Mouse (Mus musculus): Measurements from ENCODE around the gene Inpp4a. TPM values are rescaled to one million over a fixed set of nuclear protein-coding genes. Genes with fewer than 3 reads are reported as not detected.

The Inpp4a gene
- total RNA-seq, 2 experiments from 2014 or later: 214 to 217 TPM

DNA sequence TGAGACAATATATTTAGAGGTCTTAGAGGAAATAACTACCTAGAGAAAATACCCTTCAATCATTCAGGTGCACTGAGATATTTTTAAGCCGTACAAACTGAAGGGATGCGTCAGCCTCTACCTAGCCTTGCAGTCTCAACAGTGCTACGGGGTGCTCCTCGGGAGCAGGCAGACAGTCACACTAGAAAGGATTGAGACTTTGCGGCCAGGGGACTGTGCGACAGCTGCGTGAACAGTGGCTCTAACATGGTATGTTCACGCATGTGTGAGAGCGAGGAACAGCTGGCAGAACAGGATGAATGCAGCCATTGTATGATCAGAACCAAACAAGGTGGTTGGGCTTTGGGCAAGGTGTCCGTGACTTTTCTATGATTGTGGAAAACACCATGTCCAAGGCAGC lies 63.1 kb downstream of the Inpp4a start:
- intact Hi-C loops (cut with DNase I): no loop called here
- Histone ChIP-seq H3K4me3 (no peak overlapping the region), H3K27ac (no peak overlapping the region)
- no peak for DNase-seq (ENCODE audit: extremely low spot score in 1 of 2, low spot score in 2 of 2)
- TF ChIP-seq CTCF (IDR thresholded peaks at IDR 0.05): no peak

DNA sequence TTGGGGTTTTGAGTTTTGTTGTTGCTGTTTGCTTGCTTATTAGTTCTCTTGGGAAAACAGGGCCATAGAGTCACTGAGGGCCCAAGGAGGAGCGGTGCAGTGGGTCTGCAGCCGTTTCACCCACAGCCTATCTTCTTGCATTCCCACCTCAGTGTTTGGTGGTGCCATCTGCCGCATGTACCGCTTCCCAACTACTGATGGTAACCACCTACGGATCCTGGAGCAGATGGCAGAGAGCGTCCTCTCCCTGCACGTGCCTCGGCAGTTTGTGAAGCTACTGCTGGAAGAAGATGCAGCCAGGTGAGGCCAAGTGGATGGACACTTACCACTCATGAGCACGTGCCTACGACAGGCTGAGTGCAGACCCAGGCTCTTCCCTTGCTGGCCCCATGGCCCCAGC lies 68.5 kb downstream of the Inpp4a start:
- no peak for TF ChIP-seq CTCF (IDR thresholded peaks at IDR 0.05)
- H3K27ac ChIP-seq: peak overlapping the region; percentile 86
- intact Hi-C loops (cut with DNase I): loop anchor here (2.0 kb wide), 1 partner anchor 17 kb away; no protein-coding TSS in a partner anchor
- no peak overlapping the region for H3K4me3 ChIP-seq
- peak; percentile 49 to 73 for DNase-seq (ENCODE audit: extremely low spot score in 1 of 2, low spot score in 2 of 2)

DNA sequence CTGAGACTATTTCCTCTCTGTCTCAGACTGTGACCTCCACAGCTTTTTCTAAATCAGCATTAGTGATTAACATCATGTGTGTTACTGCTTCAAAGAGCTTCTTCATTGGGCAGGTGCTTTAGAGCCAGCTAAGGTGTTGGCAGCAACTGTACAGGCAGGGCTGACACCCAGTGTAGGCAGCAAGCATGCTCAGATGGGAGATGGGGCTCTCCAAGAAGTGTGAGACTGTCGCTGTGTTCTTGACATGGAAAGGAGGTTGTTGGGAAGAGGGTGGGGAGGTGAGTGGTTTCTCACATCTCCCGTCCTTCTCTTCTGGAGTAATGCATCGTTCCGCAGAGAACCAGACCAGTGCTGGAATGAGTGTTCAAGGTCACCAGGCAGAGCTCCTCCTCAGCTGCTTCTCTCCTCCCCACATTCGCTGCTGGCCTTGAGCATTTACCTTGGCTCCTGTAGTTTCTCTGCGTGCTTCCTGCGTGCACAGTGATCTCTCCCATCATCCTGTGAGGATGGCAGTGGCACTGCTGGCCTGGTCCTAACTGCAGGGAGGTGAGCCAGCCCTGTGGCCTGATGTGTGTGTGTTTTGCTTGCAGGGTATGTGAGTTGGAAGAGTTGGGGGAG lies 69.2 kb downstream of the Inpp4a start:
- intact Hi-C loops (cut with DNase I): loop anchor here (2.0 kb wide), 1 partner anchor 18 kb away; no protein-coding TSS in a partner anchor
- H3K27ac ChIP-seq: peak overlapping the region; percentile 86

GRCm38 (mm10) chr1:37376177-37376576 lies 76.5 kb downstream of the Inpp4a start:
- no peak for DNase-seq (ENCODE audit: extremely low spot score in 1 of 2, low spot score in 2 of 2)
- TF ChIP-seq CTCF (IDR thresholded peaks at IDR 0.05): no peak
- H3K27ac ChIP-seq: peak overlapping the region; percentile 55
- H3K4me3 ChIP-seq: no peak overlapping the region
- intact Hi-C loops (cut with DNase I): no loop called here

More for the DNA sequence above, 69.2 kb downstream of the Inpp4a start:
- no peak for DNase-seq (ENCODE audit: extremely low spot score in 1 of 2, low spot score in 2 of 2)
- no peak overlapping the region for H3K4me3 ChIP-seq
- no peak for TF ChIP-seq CTCF (IDR thresholded peaks at IDR 0.05)

GRCm38 (mm10) chr1:37376751-37377150 lies 77.1 kb downstream of the Inpp4a start:
- TF ChIP-seq CTCF (IDR thresholded peaks at IDR 0.05): no peak
- no peak overlapping the region for H3K27ac ChIP-seq
- no peak for DNase-seq (ENCODE audit: extremely low spot score in 1 of 2, low spot score in 2 of 2)
- intact Hi-C loops (cut with DNase I): no loop called here
- no peak overlapping the region for H3K4me3 ChIP-seq

- TF ChIP-seq CTCF (IDR thresholded peaks at IDR 0.05): no peak
- Histone ChIP-seq H3K4me3 (no peak overlapping the region), H3K27ac (0 out of 2 replicates have a peak overlapping the region, but pooled peaks have one; percentile 19)
- intact Hi-C loops (cut with DNase I): no loop called here
- no peak for DNase-seq (ENCODE audit: extremely low spot score in 1 of 2, low spot score in 2 of 2)
These were observed 78.4 kb downstream of the Inpp4a start for GRCm38 (mm10) chr1:37378095-37378494.

- Histone ChIP-seq H3K4me3 (no peak overlapping the region), H3K27ac (no peak overlapping the region)
- TF ChIP-seq CTCF (IDR thresholded peaks at IDR 0.05): no peak
- no peak for DNase-seq (ENCODE audit: extremely low spot score in 1 of 2, low spot score in 2 of 2)
- intact Hi-C loops (cut with DNase I): no loop called here
These were observed 79.9 kb downstream of the Inpp4a start for GRCm38 (mm10) chr1:37379536-37379935.

- no peak for TF ChIP-seq CTCF (IDR thresholded peaks at IDR 0.05)
- intact Hi-C loops (cut with DNase I): no loop called here
- Histone ChIP-seq H3K4me3 (no peak overlapping the region), H3K27ac (no peak overlapping the region)
- DNase-seq (ENCODE audit: extremely low spot score in 1 of 2, low spot score in 2 of 2): no peak
These were observed 81.2 kb downstream of the Inpp4a start for GRCm38 (mm10) chr1:37380913-37381312.

DNA sequence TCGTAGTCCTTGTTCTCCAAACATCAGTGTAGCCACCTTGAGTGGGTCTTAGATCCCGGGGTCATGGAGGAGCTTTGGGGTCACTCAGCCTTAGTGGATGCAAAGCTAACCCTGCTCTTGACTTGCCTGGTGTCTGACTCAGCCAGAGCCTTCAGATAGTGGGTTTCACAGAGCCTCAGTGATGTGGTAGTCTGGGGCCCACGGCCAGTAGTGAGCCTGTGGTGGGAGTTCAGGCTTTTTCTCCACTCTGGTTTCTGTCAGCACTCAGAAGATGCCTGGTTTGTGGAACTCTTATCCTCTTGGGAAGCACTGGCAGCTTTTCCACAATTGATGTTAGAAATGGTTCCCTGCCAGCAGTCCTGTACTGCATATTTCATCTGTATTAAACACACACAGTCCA lies 84.6 kb downstream of the Inpp4a start:
- DNase-seq (ENCODE audit: extremely low spot score in 1 of 2, low spot score in 2 of 2): no peak
- Histone ChIP-seq H3K27ac (no peak overlapping the region), H3K4me3 (no peak overlapping the region)
- no peak for TF ChIP-seq CTCF (IDR thresholded peaks at IDR 0.05)
- intact Hi-C loops (cut with DNase I): no loop called here

DNA sequence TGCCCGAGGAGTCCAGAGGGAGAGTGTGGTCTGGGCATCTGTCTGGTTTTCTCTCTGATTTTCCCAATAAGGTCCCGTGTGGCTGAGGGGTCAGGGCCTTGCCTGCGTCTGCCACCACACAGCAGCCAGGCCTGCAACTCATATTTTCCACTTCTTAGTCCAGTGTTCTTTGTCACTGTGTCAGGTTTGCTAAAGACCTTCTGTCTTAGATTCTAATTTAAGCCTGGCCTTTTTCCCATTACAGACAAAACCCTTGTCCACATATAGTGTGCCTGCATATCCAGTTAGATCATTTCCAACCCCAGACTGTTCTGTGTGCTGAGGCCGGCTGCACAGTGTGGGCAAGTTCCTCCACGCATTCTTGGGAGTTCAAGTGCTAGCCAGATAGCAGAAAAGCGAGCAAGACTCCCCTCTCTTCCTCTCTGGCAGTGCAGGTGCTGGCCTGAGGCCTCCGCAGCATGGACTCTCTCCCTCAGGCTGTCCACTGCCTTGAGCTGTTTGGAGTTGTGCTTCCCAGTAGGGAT lies 86.8 kb downstream of the Inpp4a start:
- intact Hi-C loops (cut with DNase I): no loop called here
- Histone ChIP-seq H3K27ac (0 out of 2 replicates have a peak overlapping the region, but pooled peaks have one; percentile 9), H3K4me3 (no peak overlapping the region)
- TF ChIP-seq CTCF (IDR thresholded peaks at IDR 0.05): no peak
- no peak for DNase-seq (ENCODE audit: extremely low spot score in 1 of 2, low spot score in 2 of 2)

DNA sequence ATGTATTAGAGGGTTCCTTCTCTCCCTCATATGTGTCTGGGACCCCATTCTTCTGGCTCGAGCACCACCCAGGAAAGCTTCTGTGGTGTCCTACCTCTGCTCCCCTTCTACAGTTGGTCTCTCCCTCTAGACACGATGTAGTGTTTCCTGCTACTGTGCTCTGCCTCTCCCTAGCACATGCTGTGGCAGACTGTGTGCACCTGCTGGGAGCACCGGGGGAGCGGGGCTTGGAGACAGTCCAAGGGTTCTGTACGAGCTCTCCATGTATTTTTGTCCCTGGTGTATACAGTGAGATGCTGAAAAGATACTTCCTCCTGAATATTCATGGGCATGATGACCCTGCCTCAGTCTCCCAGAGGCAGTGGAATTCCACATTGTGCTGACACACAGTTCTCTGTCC lies 93.5 kb downstream of the Inpp4a start:
- DNase-seq (ENCODE audit: extremely low spot score in 1 of 2, low spot score in 2 of 2): peak in 1 of 2 experiments; percentile 37
- no peak overlapping the region for H3K4me3 ChIP-seq
- no peak overlapping the region for H3K27ac ChIP-seq
- intact Hi-C loops (cut with DNase I): no loop called here
- no peak for TF ChIP-seq CTCF (IDR thresholded peaks at IDR 0.05)

DNA sequence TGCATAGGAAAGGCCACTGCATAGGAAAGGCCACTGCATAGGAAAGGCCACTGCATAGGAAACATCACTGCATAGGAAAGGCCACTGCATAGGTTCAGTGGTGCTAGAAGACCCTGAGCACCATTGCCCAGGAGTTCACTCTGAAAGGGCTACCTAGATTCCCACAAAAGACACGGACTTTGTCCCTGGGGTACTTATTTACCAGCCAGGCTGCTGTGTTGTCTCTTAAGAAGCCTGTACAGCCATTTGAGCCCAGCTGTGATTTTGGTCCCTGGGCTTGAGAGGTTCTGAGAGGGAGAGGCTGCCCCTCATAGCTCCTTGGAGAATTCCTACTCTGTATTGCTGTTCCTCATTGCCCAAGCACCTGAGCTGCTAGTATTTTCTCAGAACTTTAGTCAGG lies 96.8 kb downstream of the Inpp4a start:
- no peak for TF ChIP-seq CTCF (IDR thresholded peaks at IDR 0.05)
- intact Hi-C loops (cut with DNase I): no loop called here
- DNase-seq (ENCODE audit: extremely low spot score in 1 of 2, low spot score in 2 of 2): no peak

DNA sequence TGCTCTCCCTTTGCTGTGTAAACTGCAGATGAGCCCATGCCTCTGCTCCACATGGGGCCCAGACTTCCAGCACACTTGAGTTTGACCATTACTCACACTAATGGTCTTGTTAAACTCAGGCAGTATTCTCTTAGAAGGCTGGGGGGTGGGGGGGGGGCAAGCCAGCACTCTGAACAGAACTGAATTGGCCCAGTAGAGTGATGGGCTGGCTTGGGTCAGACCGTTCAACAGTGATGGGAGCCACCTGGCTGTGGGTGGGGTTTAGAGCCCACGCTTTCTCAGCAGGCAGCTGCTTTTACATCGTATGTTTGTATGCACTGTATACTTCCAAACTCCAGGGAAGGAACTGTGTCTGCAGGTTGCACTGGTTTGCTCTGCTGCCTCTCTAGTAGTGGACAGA lies 99.3 kb downstream of the Inpp4a start:
- no peak for DNase-seq (ENCODE audit: extremely low spot score in 1 of 2, low spot score in 2 of 2)
- no peak overlapping the region for H3K4me3 ChIP-seq
- TF ChIP-seq CTCF (IDR thresholded peaks at IDR 0.05): no peak
- H3K27ac ChIP-seq: no peak overlapping the region
- intact Hi-C loops (cut with DNase I): no loop called here

More for the DNA sequence above, 96.8 kb downstream of the Inpp4a start:
- no peak overlapping the region for H3K27ac ChIP-seq
- no peak overlapping the region for H3K4me3 ChIP-seq

Data from left cerebral cortex, adult 2 months (tissue).